Mouse (Mus musculus) MEL (cell line): ENCODE results near the gene Slc36a3. TPM values are rescaled to one million over a fixed set of nuclear protein-coding genes. Genes with fewer than 3 reads are reported as not detected.

Experiments
- DNase-seq: peaks from one replicate; pipeline ENCODE4 v3.0.0; 2011; ENCODE audit warnings: low read depth, low spot score
- H3K27ac ChIP-seq: 2 replicates; pipeline ENCODE4 v1.5.1; 2012; ENCODE audit warnings: low read depth, mild to moderate bottlenecking, control low read depth, low read length, moderate library complexity; ENCODE audit not compliant: control insufficient read depth
- H3K27me3 ChIP-seq, 2 experiments: fragments of 150-350 bp in 1 of 2; sonication (generic) in 1 of 2; 2 replicates each; pipeline ENCODE4 v1.6.1; 2012; ENCODE audit warnings: low read length in 2 of 2, mild to moderate bottlenecking in 2 of 2, improper control_type of control experiment in 1 of 2, moderate library complexity in 1 of 2; ENCODE audit not compliant: insufficient read depth in 2 of 2, control insufficient read depth in 1 of 2
- H3K36me3 ChIP-seq, 2 experiments: 2 replicates each; pipeline ENCODE4 v1.6.1; 2012 to 2014; ENCODE audit warnings: low read length in 2 of 2, improper control_type of control experiment in 1 of 2, inconsistent platforms in 1 of 2, mild to moderate bottlenecking in 1 of 2; ENCODE audit not compliant: insufficient read depth in 2 of 2, control insufficient read depth in 1 of 2
- H3K4me1 ChIP-seq, 2 experiments: fragments of 150-350 bp in 1 of 2; sonication (generic) in 1 of 2; 2 replicates each; pipeline ENCODE4 v1.6.1; 2012; ENCODE audit warnings: low read length in 2 of 2, improper control_type of control experiment in 1 of 2, mild to moderate bottlenecking in 1 of 2; ENCODE audit not compliant: insufficient read depth in 2 of 2, control insufficient read depth in 1 of 2
- H3K4me3 ChIP-seq, 2 experiments: fragments of 150-350 bp in 1 of 2; sonication (generic) in 1 of 2; 2 replicates each; pipeline ENCODE4 v1.5.1; 2012; ENCODE audit warnings: low read depth in 2 of 2, low read length in 2 of 2, mild to moderate bottlenecking in 2 of 2, moderate library complexity in 2 of 2, control low read depth in 1 of 2, improper control_type of control experiment in 1 of 2; ENCODE audit not compliant: control insufficient read depth in 1 of 2, insufficient read depth in 1 of 2
- H3K79me2 ChIP-seq: 2 replicates; pipeline ENCODE4 v1.6.1; 2012; ENCODE audit warnings: mild to moderate bottlenecking, low read length, moderate library complexity; ENCODE audit not compliant: control insufficient read depth, poor library complexity, insufficient read depth
- H3K9ac ChIP-seq: 2 replicates; pipeline ENCODE4 v1.6.1; 2012; ENCODE audit warnings: low read depth, mild to moderate bottlenecking, control low read depth, low read length, moderate library complexity; ENCODE audit not compliant: control insufficient read depth, poor library complexity, severe bottlenecking
- H3K9me3 ChIP-seq: fragments of 150-350 bp; sonication (generic); replicated peaks from 2 replicates; pipeline ENCODE4 v1.6.1; 2012; ENCODE audit warnings: mild to moderate bottlenecking, low read length, improper control_type of control experiment, moderate library complexity; ENCODE audit not compliant: insufficient read depth
- BHLHE40 ChIP-seq: IDR thresholded peaks from 2 replicates; pipeline ENCODE4 v1.6.1; 2012; ENCODE audit warnings: low read depth, mild to moderate bottlenecking, inconsistent platforms, low read length, improper control_type of control experiment, borderline replicate concordance
- E2F4 ChIP-seq: IDR thresholded peaks from 2 replicates; pipeline ENCODE4 v1.6.1; 2011; ENCODE audit warnings: low read depth, low read length, improper control_type of control experiment, borderline replicate concordance
- ETS1 ChIP-seq: IDR thresholded peaks from 2 replicates; pipeline ENCODE4 v1.6.1; 2012; ENCODE audit warnings: low read depth, mild to moderate bottlenecking, inconsistent platforms, low read length, improper control_type of control experiment, moderate library complexity
- GABPA ChIP-seq: IDR thresholded peaks from 2 replicates; pipeline ENCODE4 v1.6.1; 2012; ENCODE audit warnings: low read depth, mild to moderate bottlenecking, inconsistent platforms, low read length, improper control_type of control experiment, moderate library complexity
- GATA1 ChIP-seq: IDR thresholded peaks from 2 replicates; pipeline ENCODE4 v1.6.1; 2011; ENCODE audit warnings: low read depth, low read length, improper control_type of control experiment
- JUND ChIP-seq: IDR thresholded peaks from 2 replicates; pipeline ENCODE4 v1.6.1; 2011; ENCODE audit warnings: low read depth, mild to moderate bottlenecking, improper control_type of control experiment, low read length
- KAT2A ChIP-seq: conservative IDR thresholded peaks from 2 replicates; pipeline ENCODE4 v1.6.1; 2012; ENCODE audit warnings: low read depth, low read length, improper control_type of control experiment, inconsistent platforms
- MAFK ChIP-seq: IDR thresholded peaks from 2 replicates; pipeline ENCODE4 v1.6.1; 2011; ENCODE audit warnings: low read depth, mild to moderate bottlenecking, low read length, improper control_type of control experiment, borderline replicate concordance
- MAX ChIP-seq: IDR thresholded peaks from 2 replicates; pipeline ENCODE4 v1.6.1; 2011; ENCODE audit warnings: low read length, improper control_type of control experiment
- MAZ ChIP-seq: IDR thresholded peaks from 2 replicates; pipeline ENCODE4 v1.6.1; 2012; ENCODE audit warnings: low read depth, mild to moderate bottlenecking, inconsistent platforms, low read length, improper control_type of control experiment
- MEF2A ChIP-seq: IDR thresholded peaks from 2 replicates; pipeline ENCODE4 v1.6.1; 2014; ENCODE audit warnings: low read depth, mild to moderate bottlenecking, inconsistent platforms, low read length, improper control_type of control experiment; ENCODE audit not compliant: poor library complexity, insufficient replicate concordance, severe bottlenecking; ENCODE audit errors: extremely low read depth
- MXI1 ChIP-seq: IDR thresholded peaks from 2 replicates; pipeline ENCODE4 v1.6.1; 2011; ENCODE audit warnings: mild to moderate bottlenecking, low read depth, low read length, improper control_type of control experiment
- NELFE ChIP-seq: IDR thresholded peaks from 2 replicates; pipeline ENCODE4 v1.6.1; 2011; ENCODE audit warnings: low read depth, low read length, improper control_type of control experiment
- NRF1 ChIP-seq: IDR thresholded peaks from 2 replicates; pipeline ENCODE4 v1.6.1; 2014; ENCODE audit warnings: low read depth, mild to moderate bottlenecking, inconsistent platforms, low read length, improper control_type of control experiment, moderate library complexity; ENCODE audit not compliant: poor library complexity, insufficient read depth, severe bottlenecking
- POLR2A ChIP-seq, 2 experiments: IDR thresholded peaks; 2 replicates each; pipeline ENCODE4 v1.6.1; 2011 to 2012; ENCODE audit warnings: low read length in 2 of 2, mild to moderate bottlenecking in 2 of 2, control low read depth in 1 of 2, improper control_type of control experiment in 1 of 2, low read depth in 1 of 2, moderate library complexity in 1 of 2; ENCODE audit not compliant: control insufficient read depth in 1 of 2, insufficient read depth in 1 of 2, poor library complexity in 1 of 2
- POLR2AphosphoS5 ChIP-seq: IDR thresholded peaks from 2 replicates; pipeline ENCODE4 v1.6.1; 2012; ENCODE audit warnings: low read depth, borderline replicate concordance, mild to moderate bottlenecking, inconsistent platforms, low read length, moderate library complexity, mixed read lengths
- RAD21 ChIP-seq: IDR thresholded peaks from 2 replicates; pipeline ENCODE4 v1.6.1; 2011; ENCODE audit warnings: mild to moderate bottlenecking, low read depth, low read length, improper control_type of control experiment
- RCOR1 ChIP-seq: IDR thresholded peaks from 2 replicates; pipeline ENCODE4 v1.6.1; 2012; ENCODE audit warnings: low read depth, mild to moderate bottlenecking, inconsistent platforms, low read length, improper control_type of control experiment
- TBP ChIP-seq: IDR thresholded peaks from 2 replicates; pipeline ENCODE4 v1.8.0; 2011; ENCODE audit warnings: low read depth, low read length, improper control_type of control experiment
- TCF12 ChIP-seq: IDR thresholded peaks from 2 replicates; pipeline ENCODE4 v1.6.1; 2014; ENCODE audit warnings: low read depth, mild to moderate bottlenecking, inconsistent platforms, low read length, improper control_type of control experiment, moderate library complexity
- UBTF ChIP-seq: IDR thresholded peaks from 2 replicates; pipeline ENCODE4 v1.6.1; 2012; ENCODE audit warnings: low read depth, mild to moderate bottlenecking, inconsistent platforms, low read length, improper control_type of control experiment, moderate library complexity, borderline replicate concordance; ENCODE audit not compliant: insufficient read depth
- USF1 ChIP-seq: IDR thresholded peaks from 2 replicates; pipeline ENCODE4 v1.6.1; 2014; ENCODE audit warnings: low read depth, mild to moderate bottlenecking, inconsistent platforms, low read length, improper control_type of control experiment, moderate library complexity
- USF2 ChIP-seq, 2 experiments: IDR thresholded peaks; 2 replicates each; pipeline ENCODE4 v1.6.1; 2011 to 2012; ENCODE audit warnings: improper control_type of control experiment in 2 of 2, low read length in 2 of 2, borderline replicate concordance in 1 of 2, inconsistent platforms in 1 of 2, low read depth in 1 of 2, mild to moderate bottlenecking in 1 of 2; ENCODE audit not compliant: insufficient read depth in 1 of 2
- ZC3H11A ChIP-seq: IDR thresholded peaks from 2 replicates; pipeline ENCODE4 v1.6.1; 2012; ENCODE audit warnings: low read depth, mild to moderate bottlenecking, inconsistent platforms, low read length, improper control_type of control experiment
- ZKSCAN1 ChIP-seq: IDR thresholded peaks from 2 replicates; pipeline ENCODE4 v1.6.1; 2012; ENCODE audit warnings: low read depth, mild to moderate bottlenecking, inconsistent platforms, low read length, improper control_type of control experiment, moderate library complexity
- ZNF384 ChIP-seq: IDR thresholded peaks from 2 replicates; pipeline ENCODE4 v1.6.1; 2012; ENCODE audit warnings: low read depth, mild to moderate bottlenecking, inconsistent platforms, low read length, improper control_type of control experiment
- polyA plus RNA-seq, 2 experiments: library from polyadenylated mRNA; stranded (reverse) in 1 of 2; unstranded in 1 of 2; fragments of >175 nt in 1 of 2; fragments of >200 nt in 1 of 2; gene quantifications; 2 replicates each; pipeline versions ENCODE4 v1.2.1 to v1.2.4; 2012; ENCODE audit warnings: low replicate concordance in 2 of 2, low read depth in 1 of 2; ENCODE audit not compliant: insufficient read length in 2 of 2, insufficient read depth in 1 of 2, missing spikeins in 1 of 2
- total RNA-seq: library from RNA; depleted of rRNA; stranded (reverse); fragments of 300-350 nt; gene quantifications from 2 replicates; pipeline ENCODE4 v1.2.3, GENCODE M21; 2012

Slc36a3 gene
- total and polyA plus RNA-seq, 3 experiments = 0.12 to 0.15 TPM; not detected in 1

GRCm38 (mm10) chr11:55133204-55133603 is 18.3 kb downstream of the Slc36a3 start (continued):
- no peak for TF ChIP-seq RAD21
- no peak for TF ChIP-seq GABPA
- no peak for TF ChIP-seq TCF12
- no peak for TF ChIP-seq POLR2AphosphoS5
- no peak for TF ChIP-seq NELFE

DNA sequence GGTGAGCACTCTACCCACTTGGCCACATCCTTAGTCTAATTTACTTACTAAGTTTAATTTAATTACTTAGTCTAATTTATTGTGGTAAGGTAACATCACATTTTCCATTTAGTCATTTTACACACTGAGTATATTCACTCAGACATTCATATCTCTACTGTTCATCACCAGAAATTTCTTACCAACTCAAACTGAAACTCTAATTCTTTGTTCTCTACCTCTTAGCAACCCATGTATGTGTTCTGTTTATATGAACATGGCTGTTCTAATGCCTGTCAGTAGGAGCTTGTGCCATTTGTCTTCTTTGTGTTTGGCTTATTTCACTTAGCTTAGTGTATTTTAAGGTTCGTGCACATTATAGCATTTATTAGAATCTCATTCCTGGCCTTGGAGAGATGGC is 19.6 kb downstream of the Slc36a3 start:
- TF ChIP-seq KAT2A (no peak), GATA1 (0 out of 2 replicates have a peak, but pooled peaks have one; percentile 1), ZKSCAN1 (no peak)
- H3K27ac ChIP-seq = peak overlapping the region; percentile 93
- no peaks in the 10 kb centered on the region for H3K27me3 ChIP-seq
- DNase-seq = peak; percentile 63
- no peaks in the 10 kb centered on the region for H3K9me3 ChIP-seq
- no peaks in the 10 kb centered on the region for H3K79me2 ChIP-seq
- peak overlapping the region in 1 of 2 experiments; percentile 10; a peak in 1 of 4 replicates for H3K4me3 ChIP-seq
- H3K9ac ChIP-seq = peak overlapping the region; percentile 50
- peaks cover 0 to 43% of the 10 kb centered on the region in 2 experiments; a peak in 2 of 4 replicates for H3K36me3 ChIP-seq
- H3K4me1 ChIP-seq = peaks cover 32 to 41% of the 10 kb centered on the region in 2 experiments

DNA sequence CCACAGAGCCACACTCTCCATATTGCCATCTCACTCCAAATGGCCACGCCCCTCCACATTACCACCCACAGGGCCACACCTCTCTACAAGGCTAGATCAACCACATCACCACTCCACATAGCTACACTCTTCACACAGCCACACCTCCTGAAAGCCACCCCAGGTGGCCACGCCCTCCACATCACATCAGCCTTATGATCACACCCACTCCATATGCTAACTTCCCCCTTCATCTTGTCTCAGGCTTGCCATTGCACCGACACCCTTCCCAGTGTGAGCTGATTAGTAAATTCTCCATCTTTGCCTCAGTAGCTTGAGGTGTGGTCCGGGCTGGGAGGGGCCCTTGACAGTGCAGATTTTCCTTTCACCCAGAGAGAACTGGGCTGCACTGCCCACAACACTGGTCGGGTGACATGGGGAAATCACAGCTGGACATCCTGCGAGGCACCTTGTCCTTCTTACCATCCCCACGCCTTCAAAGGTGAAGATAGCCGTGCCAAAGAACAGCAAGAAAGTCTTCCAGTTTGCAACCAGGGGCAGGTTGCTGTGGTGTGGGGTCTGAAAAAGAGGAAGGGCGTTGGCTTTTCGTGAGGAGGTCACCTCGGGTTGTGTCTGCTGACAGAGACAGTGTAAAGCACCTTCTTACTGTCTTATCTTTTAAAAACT is 20.3 kb downstream of the Slc36a3 start:
- H3K79me2 ChIP-seq = no peaks in the 10 kb centered on the region
- TF ChIP-seq MAFK (no peak), MEF2A (no peak), NELFE (peak; percentile 49), ZNF384 (no peak), GATA1 (peak; percentile 58), ETS1 (peak; percentile 51; the same call in 1 of the 2 replicates), E2F4 (no peak), UBTF (no peak), GABPA (no peak), MAZ (peak; percentile 84), MXI1 (peak; percentile 66), NRF1 (no peak), POLR2A (IDR thresholded peaks at IDR 0.05; ENCODE audit: control insufficient read depth in 1 of 2, insufficient read depth in 1 of 2, low read depth in 1 of 2, low read length in 2 of 2, poor library complexity in 1 of 2) (peak; percentile 50 to 77; a peak in 3 of 4 replicates), ZC3H11A (no peak), JUND (no peak), BHLHE40 (0 out of 2 replicates have a peak, but pooled peaks have one; percentile 51), ZKSCAN1 (no peak), MAX (peak; percentile 51), TBP (0 out of 2 replicates have a peak, but pooled peaks have one; percentile 48), RCOR1 (peak; percentile 77), RAD21 (no peak), USF1 (no peak; the same call in 1 of the 2 replicates), USF2 (IDR thresholded peaks at IDR 0.05; ENCODE audit: borderline replicate concordance in 1 of 2, insufficient read depth in 1 of 2, low read depth in 1 of 2, low read length in 2 of 2) (no peak)

More for the DNA sequence above, 20.3 kb downstream of the Slc36a3 start:
- peak; percentile 100 for DNase-seq
- H3K27me3 ChIP-seq = no peaks in the 10 kb centered on the region
- peaks cover 0 to 50% of the 10 kb centered on the region in 2 experiments; a peak in 2 of 4 replicates for H3K36me3 ChIP-seq
- no peaks in the 10 kb centered on the region for H3K9me3 ChIP-seq
- peaks cover 37 to 45% of the 10 kb centered on the region in 2 experiments for H3K4me1 ChIP-seq
- H3K9ac ChIP-seq = peak overlapping the region; percentile 50
- H3K27ac ChIP-seq = peak overlapping the region; percentile 93
- peak overlapping the region; percentile 25 to 40 for H3K4me3 ChIP-seq
